Mouse (Mus musculus) limb, embryonic 10.5 days (tissue): ENCODE data around the gene Insig2. TPM values are rescaled to one million over a fixed set of nuclear protein-coding genes. Genes with fewer than 3 reads are reported as not detected.

ENCODE experiments used
- DNase-seq: peaks from one replicate; pipeline ENCODE4 v3.0.0-alpha.2; 2017; ENCODE audit warnings: low spot score
- H3K27ac ChIP-seq: fragments of 300-500 bp; sonication (generic); 2 replicates; pipeline ENCODE4 v1.5.1; 2016; ENCODE audit warnings: mild to moderate bottlenecking
- H3K27me3 ChIP-seq: fragments of 300-500 bp; sonication (generic); 2 replicates; pipeline ENCODE4 v1.6.1; 2016; ENCODE audit warnings: low read depth, mild to moderate bottlenecking; ENCODE audit not compliant: poor library complexity, severe bottlenecking
- H3K36me3 ChIP-seq: fragments of 300-500 bp; sonication (generic); 2 replicates; pipeline ENCODE4 v1.6.1; 2016; ENCODE audit warnings: mild to moderate bottlenecking, moderate library complexity
- H3K4me1 ChIP-seq: fragments of 300-500 bp; sonication (generic); 2 replicates; pipeline ENCODE4 v1.6.1; 2016
- H3K4me3 ChIP-seq: fragments of 300-500 bp; sonication (generic); 2 replicates; pipeline ENCODE4 v1.5.1; 2016; ENCODE audit warnings: mild to moderate bottlenecking, moderate library complexity
- H3K9me3 ChIP-seq: fragments of 300-500 bp; sonication (generic); replicated peaks from 2 replicates; pipeline ENCODE4 v1.6.1; 2016; ENCODE audit warnings: mild to moderate bottlenecking
- WGBS: fragments of 180-500 bp; shearing (Covaris S2); methylation state at CpG from one replicate; pipeline ENCODE4 v1.1.7; 2016; 5-methylcytosine and 5-hydroxymethylcytosine counted together
- polyA plus RNA-seq: library from polyadenylated mRNA; unstranded; fragments of >200 nt; fragmentation: Nextera tagmentation; extraction: Ambion mirVana; gene quantifications from 2 replicates; pipeline ENCODE4 v1.2.1, GENCODE M21; 2016

Gene Insig2
- polyA plus RNA-seq, 1 experiment from 2014 or later, result 18.5 TPM

DNA sequence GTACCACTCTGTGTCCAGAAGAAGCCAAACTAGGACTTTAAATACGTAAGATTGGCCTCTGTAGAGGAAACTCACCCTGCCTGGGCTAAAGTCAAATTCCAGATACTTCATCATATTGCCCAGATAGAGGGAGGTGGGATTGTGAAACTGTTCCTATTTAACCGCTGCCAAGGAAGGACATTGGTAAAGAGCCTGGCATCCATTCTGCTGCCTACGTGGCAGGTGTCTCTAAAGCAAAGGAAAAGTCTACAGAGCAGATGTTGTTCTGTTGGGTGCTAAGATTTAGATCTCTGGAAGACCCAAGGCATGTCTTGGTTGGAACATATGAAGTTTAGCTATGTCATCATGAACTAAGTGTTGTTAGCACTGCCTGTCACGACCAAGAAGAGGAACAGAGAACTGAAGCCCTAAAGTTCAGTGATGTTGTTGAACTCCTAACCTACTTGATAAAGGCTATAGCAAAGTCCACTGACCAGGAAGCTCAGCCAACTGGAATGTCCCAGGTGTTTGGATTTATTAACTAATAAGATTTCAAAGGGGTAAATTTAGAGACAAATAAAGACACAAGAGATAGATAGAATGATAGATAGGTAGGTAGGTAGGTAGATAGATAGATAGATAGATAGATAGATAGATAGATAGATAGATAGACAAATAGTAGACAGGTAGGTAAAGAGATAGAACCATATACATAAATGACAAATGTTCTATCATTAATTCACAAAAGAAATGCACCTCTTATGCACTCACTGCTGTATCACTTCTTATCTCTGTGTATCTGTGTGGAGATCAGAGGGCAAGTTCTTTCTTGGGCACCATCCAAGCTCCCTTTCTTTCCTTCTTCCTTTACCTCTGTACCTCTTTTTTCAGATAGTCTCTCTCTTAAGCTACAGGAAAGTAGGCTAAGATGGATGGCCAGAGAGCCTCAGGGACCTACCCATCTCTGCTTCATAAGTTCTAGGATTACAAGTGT lies 16.8 kb upstream of the Insig2 start:
- H3K36me3 ChIP-seq, result no peaks in the 10 kb centered on the region
- 86% methylated on average over 4 of the region's 4 CpGs for WGBS
- H3K27me3 ChIP-seq, result no peaks in the 10 kb centered on the region
- H3K9me3 ChIP-seq, result no peaks in the 10 kb centered on the region
- no peak overlapping the region for H3K27ac ChIP-seq
- H3K4me3 ChIP-seq, result no peak overlapping the region
- no peak for DNase-seq
- no peaks in the 10 kb centered on the region for H3K4me1 ChIP-seq

DNA sequence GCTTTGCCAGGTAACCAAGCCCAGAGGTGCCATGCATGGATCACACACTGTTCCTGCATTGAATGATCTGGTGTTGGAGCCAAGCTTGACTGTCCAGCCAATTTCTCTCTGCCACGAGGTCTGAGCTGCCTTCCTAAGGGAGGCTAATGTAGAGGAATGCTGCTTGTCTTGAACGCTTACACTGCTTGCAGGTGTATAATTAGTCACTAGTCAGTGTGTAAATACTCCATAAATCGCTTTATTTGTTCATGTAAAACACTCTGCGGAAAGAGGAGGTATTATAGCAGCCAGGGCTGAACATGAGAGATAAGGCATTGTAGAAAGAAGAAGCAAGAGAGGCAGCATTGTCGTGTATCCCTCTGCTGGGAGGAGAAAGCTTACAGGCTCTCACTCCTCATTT lies 11.6 kb upstream of the Insig2 start:
- no peak overlapping the region for H3K4me3 ChIP-seq
- H3K27ac ChIP-seq, result no peak overlapping the region
- no peaks in the 10 kb centered on the region for H3K36me3 ChIP-seq
- no peaks in the 10 kb centered on the region for H3K4me1 ChIP-seq
- H3K27me3 ChIP-seq, result no peaks in the 10 kb centered on the region
- DNase-seq, result no peak
- 70% methylated on average over 5 of the region's 5 CpGs for WGBS
- no peaks in the 10 kb centered on the region for H3K9me3 ChIP-seq

DNA sequence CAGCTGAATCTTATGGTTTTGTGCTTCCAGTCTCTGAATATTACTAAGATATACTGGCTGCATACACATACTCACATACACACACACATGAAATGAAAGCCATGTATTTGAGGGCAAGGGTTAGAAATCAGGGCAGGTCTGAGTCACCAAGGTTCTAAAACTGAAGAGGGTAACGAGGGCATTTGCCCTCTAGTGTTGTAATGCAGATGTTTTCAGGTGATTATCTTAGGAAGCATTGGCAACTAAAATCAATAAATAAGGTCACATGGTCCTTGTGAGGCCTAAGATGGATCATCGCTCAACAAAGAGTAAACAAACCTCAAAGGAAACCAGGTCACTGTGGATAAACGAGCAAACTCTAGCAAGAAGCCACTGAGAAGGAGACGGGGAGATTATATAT lies 3.4 kb upstream of the Insig2 start:
- no peak for DNase-seq
- no peaks in the 10 kb centered on the region for H3K9me3 ChIP-seq
- H3K36me3 ChIP-seq, result no peaks in the 10 kb centered on the region
- H3K4me1 ChIP-seq, result no peaks in the 10 kb centered on the region
- no peaks in the 10 kb centered on the region for H3K27me3 ChIP-seq
- 63% methylated on average over 4 of the region's 4 CpGs for WGBS
- H3K4me3 ChIP-seq, result no peak overlapping the region
- no peak overlapping the region for H3K27ac ChIP-seq

DNA sequence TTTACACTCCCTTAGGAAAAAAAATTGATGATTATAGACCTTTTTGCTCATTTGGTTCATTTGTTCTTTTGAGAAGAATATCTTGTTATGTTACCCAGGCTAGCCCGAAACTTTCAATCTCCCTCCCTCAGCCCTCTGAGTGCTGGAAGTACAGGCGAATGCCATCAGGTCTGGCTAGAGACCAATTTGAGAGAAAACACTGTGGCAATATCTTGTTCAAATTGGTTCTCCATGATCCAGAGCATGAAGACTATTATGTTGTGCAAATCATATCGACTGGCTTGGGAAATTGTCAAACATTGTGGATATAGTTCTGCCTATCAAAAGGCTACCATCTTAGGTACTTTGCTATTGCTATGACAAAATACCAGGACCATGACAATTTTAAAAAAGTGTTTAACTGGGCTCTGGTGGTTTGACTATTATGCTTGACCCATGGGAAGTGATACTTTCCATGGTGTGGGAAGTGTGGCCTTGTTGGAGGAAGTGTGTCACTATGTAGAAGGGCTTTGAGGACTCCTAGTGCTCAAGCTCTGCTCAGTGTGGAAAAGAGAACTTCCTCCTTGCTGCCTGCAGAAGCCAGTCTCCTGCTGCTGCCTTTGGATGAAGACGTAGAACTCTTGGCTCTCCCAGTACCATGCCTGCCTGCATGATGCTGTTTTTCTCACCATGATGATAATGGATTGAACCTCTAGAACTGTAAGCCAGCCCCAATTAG lies 1.8 kb upstream of the Insig2 start:
- no peaks in the 10 kb centered on the region for H3K4me1 ChIP-seq
- no peaks in the 10 kb centered on the region for H3K27me3 ChIP-seq
- no peaks in the 10 kb centered on the region for H3K9me3 ChIP-seq
- H3K36me3 ChIP-seq, result no peaks in the 10 kb centered on the region
- no peak overlapping the region for H3K27ac ChIP-seq
- no peak overlapping the region for H3K4me3 ChIP-seq
- WGBS, result 95% methylated on average over 4 of the region's 4 CpGs
- DNase-seq, result no peak

DNA sequence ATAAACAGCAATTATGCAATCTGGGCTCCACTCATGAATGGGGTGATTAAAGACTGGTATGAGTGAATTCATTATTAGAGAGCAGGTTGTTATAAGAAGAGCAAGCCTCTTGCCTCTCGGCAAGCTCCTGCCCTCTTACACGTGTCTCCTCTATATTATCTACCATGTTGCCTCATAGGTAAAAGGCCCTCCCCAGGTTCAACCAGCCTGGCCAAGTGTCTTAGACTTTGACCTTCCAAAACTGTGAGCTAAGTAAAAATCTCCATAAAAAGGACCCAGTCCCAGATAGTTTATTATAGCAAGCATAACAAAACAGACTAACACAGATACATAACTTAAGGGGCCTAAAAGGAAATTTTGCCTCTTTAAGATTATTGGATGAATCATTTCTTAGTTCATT lies 1.8 kb downstream of the Insig2 start:
- Histone ChIP-seq H3K27me3 (no peaks in the 10 kb centered on the region), H3K4me1 (peaks cover 14% of the 10 kb centered on the region), H3K27ac (no peak overlapping the region), H3K4me3 (no peak overlapping the region), H3K36me3 (no peaks in the 10 kb centered on the region), H3K9me3 (no peaks in the 10 kb centered on the region)
- 90% methylated on average over 2 of the region's 2 CpGs for WGBS
- DNase-seq, result no peak

DNA sequence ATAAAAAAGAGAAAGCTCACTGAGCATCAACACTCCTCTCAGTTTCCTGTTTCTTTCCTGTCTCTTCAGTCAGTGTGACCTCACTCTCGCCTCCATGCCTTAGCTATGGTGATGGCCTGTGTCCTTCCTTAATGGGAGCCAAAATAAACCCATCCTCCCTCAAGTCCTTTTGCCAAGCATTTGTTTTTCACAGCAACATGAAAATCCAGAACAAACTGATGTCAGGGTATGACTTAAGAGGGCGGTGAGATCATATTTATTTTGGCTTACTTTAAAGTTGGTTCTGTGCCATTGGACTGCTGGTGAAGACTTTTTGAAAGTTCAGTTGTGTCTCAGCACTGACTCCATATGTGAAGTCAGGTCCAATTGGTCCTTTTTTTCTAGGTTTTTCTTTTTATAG lies 3.0 kb downstream of the Insig2 start:
- Histone ChIP-seq H3K27me3 (no peaks in the 10 kb centered on the region), H3K27ac (no peak overlapping the region), H3K4me1 (peaks cover 14% of the 10 kb centered on the region), H3K36me3 (no peaks in the 10 kb centered on the region), H3K9me3 (no peaks in the 10 kb centered on the region), H3K4me3 (no peak overlapping the region)
- no peak for DNase-seq
- 89% methylated on average over 2 of the region's 2 CpGs for WGBS

DNA sequence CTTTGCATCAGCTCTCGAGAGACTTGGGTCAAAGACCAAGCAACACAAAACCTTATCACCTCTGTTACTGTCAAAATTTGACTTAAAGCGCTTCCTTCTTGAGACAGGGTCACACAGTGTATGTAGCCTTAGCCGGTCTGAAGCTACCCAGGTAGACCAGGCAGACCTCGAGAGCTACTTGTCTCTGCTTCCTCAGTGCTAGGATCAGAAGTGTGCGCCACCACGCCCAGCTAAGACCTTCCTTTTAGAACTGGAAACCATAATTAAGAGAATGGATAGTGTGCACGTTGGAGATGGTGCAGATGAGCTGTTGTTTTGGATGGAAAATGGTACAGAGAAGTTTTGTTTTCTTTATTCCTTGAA lies 4.2 kb downstream of the Insig2 start:
- Histone ChIP-seq H3K27me3 (no peaks in the 10 kb centered on the region), H3K27ac (peak overlapping the region; percentile 95), H3K9me3 (no peaks in the 10 kb centered on the region), H3K36me3 (no peaks in the 10 kb centered on the region), H3K4me1 (peaks cover 14% of the 10 kb centered on the region), H3K4me3 (peak overlapping the region; percentile 78)
- DNase-seq, result no peak
- whole genome bisulfite sequencing, result 6% methylated on average over 7 of the region's 7 CpGs

DNA sequence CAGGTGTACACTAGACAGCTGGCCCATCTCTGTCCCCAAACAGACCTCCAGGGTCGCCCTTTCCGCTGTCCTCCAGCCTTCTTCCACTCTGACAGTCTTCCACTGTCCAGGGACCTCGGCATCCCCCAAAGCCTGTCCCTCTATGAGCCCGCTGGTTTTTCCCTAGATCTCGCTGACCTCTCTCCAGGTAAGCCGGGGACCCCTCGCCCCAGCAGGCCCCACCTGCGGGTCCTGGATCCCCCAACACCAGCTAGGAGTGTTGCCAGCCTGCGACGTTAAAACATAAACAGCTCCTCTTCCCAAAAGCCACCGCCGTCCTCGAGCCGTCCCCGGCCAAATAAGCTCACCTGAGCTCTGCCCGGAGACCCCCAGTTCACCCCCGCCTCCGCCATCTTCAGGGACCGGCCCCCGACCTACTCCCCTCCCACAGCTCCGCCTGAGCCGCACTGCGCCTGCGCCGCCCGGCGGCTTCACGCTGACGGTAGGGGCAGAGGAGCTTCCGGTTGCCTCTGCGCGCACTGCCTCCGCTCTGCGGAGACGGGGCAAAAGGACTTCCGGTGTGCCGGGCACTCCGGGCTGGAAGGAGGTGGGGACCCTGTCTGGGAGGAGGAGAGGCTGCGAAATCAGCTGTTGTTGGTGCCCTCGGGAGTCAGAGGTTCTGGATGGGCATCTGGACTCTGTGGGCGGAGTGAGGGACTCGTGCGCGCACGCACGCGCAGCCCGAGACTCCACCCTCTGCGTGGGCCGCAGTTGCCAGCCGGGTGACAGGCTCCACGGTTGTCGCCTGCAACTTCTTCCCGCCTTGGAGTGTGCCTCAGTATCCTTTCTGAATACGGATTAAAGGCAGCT lies 4.8 kb downstream of the Insig2 start:
- DNase-seq, result peak; percentile 95
- peak overlapping the region; percentile 95 for H3K27ac ChIP-seq
- WGBS, result under 1% methylated on average over 54 of the region's 55 CpGs

DNA sequence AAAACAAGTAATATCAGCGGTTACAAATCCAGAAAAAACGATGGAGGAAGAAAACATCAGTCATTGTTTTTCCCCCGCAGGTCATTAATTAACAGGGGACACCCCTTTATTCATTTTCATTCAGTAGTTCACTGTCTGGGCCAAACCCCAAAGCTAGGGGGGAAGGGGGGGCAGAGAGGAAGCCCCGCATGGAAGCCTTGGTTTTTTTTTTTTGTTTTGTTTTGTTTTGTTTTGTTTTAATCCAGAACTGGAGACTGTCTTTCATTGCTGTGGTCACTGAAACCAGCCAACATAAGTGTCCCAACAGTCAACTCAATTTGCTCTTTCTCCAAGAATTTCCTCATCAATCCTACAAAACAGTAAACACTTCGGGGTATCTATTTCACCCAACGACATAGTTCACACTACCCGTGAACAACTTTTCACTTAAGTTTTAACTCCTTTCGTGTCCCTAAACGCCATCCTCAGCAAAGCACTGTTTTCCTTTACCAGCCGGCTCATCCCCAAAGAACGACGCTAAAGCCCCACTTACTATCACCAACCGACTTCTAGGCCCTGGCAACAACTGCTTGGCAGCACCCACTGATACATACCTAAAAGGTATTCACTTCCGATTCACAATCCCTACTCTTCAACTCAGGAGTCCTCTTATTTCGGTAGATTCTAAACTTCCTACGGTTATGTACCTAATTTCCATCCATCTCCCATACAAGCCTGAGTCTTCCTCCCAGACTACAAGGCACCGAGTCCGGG lies 5.6 kb downstream of the Insig2 start:
- peak overlapping the region; percentile 78 for H3K4me3 ChIP-seq
- no peaks in the 10 kb centered on the region for H3K9me3 ChIP-seq
- H3K36me3 ChIP-seq, result no peaks in the 10 kb centered on the region
- no peak for DNase-seq
- no peaks in the 10 kb centered on the region for H3K27me3 ChIP-seq
- 36% methylated on average over 18 of the region's 18 CpGs for WGBS
- peaks cover 14% of the 10 kb centered on the region for H3K4me1 ChIP-seq
- peak overlapping the region; percentile 95 for H3K27ac ChIP-seq

More for the DNA sequence above, 4.8 kb downstream of the Insig2 start:
- Histone ChIP-seq H3K36me3 (no peaks in the 10 kb centered on the region), H3K27me3 (no peaks in the 10 kb centered on the region), H3K4me1 (peaks cover 14% of the 10 kb centered on the region), H3K4me3 (peak overlapping the region; percentile 78), H3K9me3 (no peaks in the 10 kb centered on the region)

DNA sequence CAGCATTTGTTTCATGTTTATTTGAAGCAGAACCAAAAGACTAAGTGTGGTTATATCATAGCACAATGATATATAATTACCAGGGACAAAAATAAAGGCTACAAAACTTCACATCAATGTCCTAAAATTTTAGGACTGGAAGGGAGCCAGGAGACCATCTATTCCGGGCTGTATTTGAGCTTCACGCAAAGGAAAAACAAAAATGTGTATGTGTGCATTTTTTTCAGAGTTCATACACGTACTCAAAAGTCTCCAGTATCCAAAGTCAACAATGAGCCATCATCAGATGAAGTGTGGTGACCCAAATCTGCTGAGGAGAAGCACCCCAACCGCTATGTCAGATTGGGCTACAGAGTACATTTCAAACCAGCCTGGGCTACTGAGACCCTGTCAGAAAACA lies 8.9 kb downstream of the Insig2 start:
- no peak for DNase-seq
- WGBS, result 89% methylated on average over 4 of the region's 4 CpGs
- Histone ChIP-seq H3K4me1 (peaks cover 14% of the 10 kb centered on the region), H3K4me3 (no peak overlapping the region), H3K9me3 (no peaks in the 10 kb centered on the region), H3K27ac (no peak overlapping the region), H3K27me3 (no peaks in the 10 kb centered on the region), H3K36me3 (peaks cover 6% of the 10 kb centered on the region; the same call in 1 of the 2 replicates)

DNA sequence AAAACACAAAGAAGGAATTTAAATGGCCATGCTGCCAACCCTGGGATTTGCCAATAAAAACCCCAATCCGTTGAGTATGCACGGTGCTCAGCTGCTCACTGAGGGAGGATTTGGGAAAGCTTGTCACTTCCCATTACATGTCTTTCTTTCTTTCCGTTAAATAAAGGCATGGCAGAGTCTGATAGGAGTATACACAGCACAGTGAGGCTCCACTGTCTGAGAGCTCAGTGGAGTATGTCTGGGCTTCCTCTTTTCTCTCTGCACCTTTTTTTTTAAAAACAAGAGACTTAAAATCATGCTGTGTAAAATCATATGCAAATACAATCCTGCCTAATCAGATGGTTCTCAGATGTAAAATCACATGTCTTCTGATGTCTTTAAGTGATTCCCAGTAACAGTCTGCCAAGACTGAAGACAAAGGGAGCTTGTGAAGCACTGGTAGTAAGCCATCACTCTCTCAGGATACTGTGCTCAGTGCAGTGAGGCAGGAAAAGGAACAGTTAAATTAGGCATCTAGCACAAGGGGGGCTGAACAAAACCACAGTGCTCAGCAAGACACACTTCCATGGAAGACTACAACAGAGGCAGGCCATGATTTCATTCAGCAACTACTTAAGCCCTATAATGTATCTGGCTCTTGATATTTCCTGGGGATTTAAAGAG lies 17.5 kb downstream of the Insig2 start:
- no peak overlapping the region for H3K4me3 ChIP-seq
- H3K27ac ChIP-seq, result no peak overlapping the region
- H3K9me3 ChIP-seq, result no peaks in the 10 kb centered on the region
- peaks cover 22% of the 10 kb centered on the region for H3K36me3 ChIP-seq
- no peak for DNase-seq
- 83% methylated on average over 3 of the region's 3 CpGs for WGBS
- H3K27me3 ChIP-seq, result no peaks in the 10 kb centered on the region
- no peaks in the 10 kb centered on the region for H3K4me1 ChIP-seq

DNA sequence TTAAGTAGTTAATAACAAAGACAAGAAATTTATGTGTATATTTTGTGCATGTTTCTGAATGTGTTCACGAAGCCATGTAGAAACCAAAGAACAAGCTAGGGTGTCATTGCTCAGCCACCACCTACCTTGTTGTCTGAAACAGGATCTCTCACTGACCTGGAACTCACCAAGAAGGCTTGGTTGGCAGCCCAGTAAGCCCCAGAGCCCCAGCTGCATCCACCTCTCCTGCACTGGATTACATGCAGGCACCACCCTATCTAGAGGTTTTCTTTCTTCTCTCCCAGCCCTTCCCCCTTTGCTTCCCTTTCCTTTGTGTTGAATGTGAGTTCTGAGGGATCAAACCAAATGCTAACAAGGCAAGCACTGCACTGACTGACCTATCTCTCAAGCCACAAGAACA lies 19.2 kb downstream of the Insig2 start:
- 97% methylated on average over 1 of the region's 1 CpGs for WGBS
- no peak overlapping the region for H3K4me3 ChIP-seq
- no peaks in the 10 kb centered on the region for H3K4me1 ChIP-seq
- H3K27me3 ChIP-seq, result no peaks in the 10 kb centered on the region
- DNase-seq, result no peak
- H3K9me3 ChIP-seq, result no peaks in the 10 kb centered on the region
- H3K27ac ChIP-seq, result no peak overlapping the region
- H3K36me3 ChIP-seq, result peaks cover 16% of the 10 kb centered on the region
